Mouse (Mus musculus): ENCODE measurements around the gene Msi2.

DNA sequence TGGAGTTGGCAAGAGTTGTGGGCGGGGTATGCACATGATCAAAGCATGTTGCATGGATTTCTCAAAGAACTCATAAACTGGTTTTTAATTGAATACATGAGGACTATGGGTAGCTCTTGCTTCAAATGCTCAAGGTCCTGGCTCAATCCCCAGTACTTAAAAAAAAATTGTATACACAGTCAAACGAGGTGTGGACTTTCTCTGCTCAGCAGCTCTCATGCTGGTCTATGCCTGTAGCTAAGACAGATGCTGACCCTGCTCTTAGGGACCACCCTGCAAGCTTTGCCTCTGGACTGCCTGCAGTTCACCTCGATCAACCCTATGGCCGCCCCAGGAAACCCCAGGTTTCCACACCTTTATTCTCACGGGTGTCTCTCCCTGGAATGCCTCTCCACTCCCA lies 127.7 kb downstream of the Msi2 start:
- TF ChIP-seq POLR2A (IDR thresholded peaks at IDR 0.05; ENCODE audit: insufficient read depth, low read depth, low read length): no peak
- TF ChIP-seq CTCF (IDR thresholded peaks at IDR 0.05; ENCODE audit: insufficient read depth, low read depth, low read length): no peak

All from olfactory bulb, adult 2 months (tissue).